In genomic region chr3:78618900-78619299, GRCm38 (mm10) we compare ENCODE assay signal across 10 mouse cellular contexts.
DNase-seq lines count a peak whose midpoint lies in the region; ATAC-seq and TF ChIP-seq lines count a peak whose summit lies in the region.
"Had no signal": no experiment of that assay in that cellular context is flagged by ENCODE, and none has a peak within 500 bp of the region (broad histone marks: within the 10 kb centered on the region; RNA-seq: fewer than 3 reads in every experiment).

No protein-coding gene starts in this region.

- H3K9ac ChIP-seq in forebrain, postnatal 0 days, result no peak overlapping the region
- no peak overlapping the region for H3K9ac ChIP-seq in midbrain, embryonic 16.5 days (ENCODE audit: low read depth, low read length)
- H3K9ac ChIP-seq: liver, embryonic 15.5 days; stomach, embryonic 15.5 days had no signal

- no peak overlapping the region for H3K4me2 ChIP-seq in forebrain, postnatal 0 days (ENCODE audit: low read depth)
- no peak overlapping the region for H3K4me2 ChIP-seq in midbrain, embryonic 16.5 days (ENCODE audit: low read length)
- H3K4me2 ChIP-seq: liver, embryonic 15.5 days; stomach, embryonic 15.5 days had no signal

- H3K27me3 ChIP-seq in forebrain, postnatal 0 days (ENCODE audit: insufficient read depth, low read length), result no peaks in the 10 kb centered on the region
- H3K27me3 ChIP-seq in midbrain, embryonic 16.5 days (ENCODE audit: control insufficient read depth, insufficient read depth, low read depth, low read length), result no peaks in the 10 kb centered on the region
- H3K27me3 ChIP-seq: liver, embryonic 15.5 days; stomach, embryonic 15.5 days had no signal

- H3K9me3 ChIP-seq in forebrain, postnatal 0 days (ENCODE audit: low read length), result no peaks in the 10 kb centered on the region
- H3K9me3 ChIP-seq in midbrain, embryonic 16.5 days (replicated peaks; ENCODE audit: control insufficient read depth, low read length, poor library complexity, severe bottlenecking), result no peaks in the 10 kb centered on the region
- H3K9me3 ChIP-seq: liver, embryonic 15.5 days; stomach, embryonic 15.5 days had no signal

- DNase-seq in adrenal gland, postnatal 10 days, result peak; percentile 36
- no peak for DNase-seq in adrenal gland, adult 2 months
- DNase-seq in ovary, postnatal 36 days (ENCODE audit: low spot score), result peak; percentile 5
- no peak for DNase-seq in ovary, postnatal 10 days (ENCODE audit: low spot score)
- peak; percentile 61 for DNase-seq in forebrain, postnatal 0 days
- DNase-seq in kidney, postnatal 10 days, result peak; percentile 57
- DNase-seq in urinary bladder, postnatal 10 days (ENCODE audit: low spot score), result no peak

- ATAC-seq in forebrain, postnatal 0 days, result peak; percentile 54; the same call in 1 of the 2 replicates
- 0 out of 2 replicates have a peak, but pooled peaks have one; percentile 39 for ATAC-seq in midbrain, embryonic 16.5 days

- no peaks in the 10 kb centered on the region for H3K36me3 ChIP-seq in forebrain, postnatal 0 days (ENCODE audit: insufficient read depth)
- no peaks in the 10 kb centered on the region for H3K36me3 ChIP-seq in midbrain, embryonic 16.5 days (ENCODE audit: control insufficient read depth, insufficient read depth, low read length)
- H3K36me3 ChIP-seq: liver, embryonic 15.5 days; stomach, embryonic 15.5 days had no signal

- peak; percentile 53 for TF ChIP-seq CTCF in forebrain, postnatal 0 days (IDR thresholded peaks at IDR 0.05; ENCODE audit: low read depth)

- no peaks in the 10 kb centered on the region for H3K4me1 ChIP-seq in forebrain, postnatal 0 days (ENCODE audit: insufficient read depth)
- no peaks in the 10 kb centered on the region for H3K4me1 ChIP-seq in midbrain, embryonic 16.5 days (ENCODE audit: control insufficient read depth, insufficient read depth, low read length)
- H3K4me1 ChIP-seq: liver, embryonic 15.5 days; stomach, embryonic 15.5 days had no signal

- H3K4me3 ChIP-seq in forebrain, postnatal 0 days (ENCODE audit: low read depth, low read length), result no peak overlapping the region
- no peak overlapping the region for H3K4me3 ChIP-seq in midbrain, embryonic 16.5 days (ENCODE audit: low read depth, low read length)
- H3K4me3 ChIP-seq: liver, embryonic 15.5 days; stomach, embryonic 15.5 days had no signal

- H3K27ac ChIP-seq in forebrain, postnatal 0 days (ENCODE audit: low read depth, low read length), result no peak overlapping the region
- no peak overlapping the region for H3K27ac ChIP-seq in midbrain, embryonic 16.5 days (ENCODE audit: low read length)
- H3K27ac ChIP-seq: liver, embryonic 15.5 days; stomach, embryonic 15.5 days had no signal

- WGBS in forebrain, postnatal 0 days, result 41% methylated on average over 3 of the region's 3 CpGs
- 43% methylated on average over 3 of the region's 3 CpGs for WGBS in midbrain, embryonic 16.5 days

Comparison
In these comparisons a context has a peak if more than half of its experiments do, and no peak if none do; other contexts are left out.
1. DNase-seq: peak in adrenal gland, postnatal 10 days (single experiment), ovary, postnatal 36 days (single experiment), forebrain, postnatal 0 days (single experiment) and kidney, postnatal 10 days (single experiment); none in adrenal gland, adult 2 months (single experiment), ovary, postnatal 10 days (single experiment) and urinary bladder, postnatal 10 days (single experiment).